Mouse (Mus musculus) T-cell, adult 2 months (primary cell): ENCODE measurements around the gene Cited2.

Experiments
- DNase-seq: peaks from one replicate; pipeline ENCODE4 v3.0.0; 2022; ENCODE audit warnings: low spot score

The Cited2 gene

GRCm38 (mm10) chr10:17723871-17724741 is 1.1 kb downstream of the Cited2 start:
- DNase-seq: peak; percentile 87

GRCm38 (mm10) chr10:17725037-17725584 is 2.1 kb downstream of the Cited2 start:
- DNase-seq: no peak

GRCm38 (mm10) chr10:17725644-17726372 is 2.8 kb downstream of the Cited2 start:
- DNase-seq: no peak

GRCm38 (mm10) chr10:17726373-17726720 is 3.3 kb downstream of the Cited2 start:
- no peak for DNase-seq

GRCm38 (mm10) chr10:17727161-17727925 is 4.3 kb downstream of the Cited2 start:
- DNase-seq: no peak

GRCm38 (mm10) chr10:17727926-17728279 is 4.9 kb downstream of the Cited2 start:
- DNase-seq: peak; percentile 25

- DNase-seq: peak; percentile 58
Measured at GRCm38 (mm10) chr10:17728711-17729110, 5.7 kb downstream of the Cited2 start.

- DNase-seq: no peak
Measured at GRCm38 (mm10) chr10:17729476-17729875, 6.5 kb downstream of the Cited2 start.

- peak; percentile 82 for DNase-seq
Measured at GRCm38 (mm10) chr10:17733057-17733456, 10.0 kb downstream of the Cited2 start.

GRCm38 (mm10) chr10:17742581-17742980 is 19.6 kb downstream of the Cited2 start:
- DNase-seq: no peak

GRCm38 (mm10) chr10:17752478-17752877 is 29.5 kb downstream of the Cited2 start:
- DNase-seq: no peak

GRCm38 (mm10) chr10:17759772-17760171 is 36.8 kb downstream of the Cited2 start:
- no peak for DNase-seq

GRCm38 (mm10) chr10:17760750-17761613 is 38.0 kb downstream of the Cited2 start:
- DNase-seq: no peak

GRCm38 (mm10) chr10:17761652-17762051 is 38.6 kb downstream of the Cited2 start:
- DNase-seq: no peak

- no peak for DNase-seq
Measured at GRCm38 (mm10) chr10:17762946-17763345, 39.9 kb downstream of the Cited2 start.

GRCm38 (mm10) chr10:17769856-17770255 is 46.8 kb downstream of the Cited2 start:
- DNase-seq: no peak

GRCm38 (mm10) chr10:17772364-17772763 is 49.3 kb downstream of the Cited2 start:
- peak; percentile 62 for DNase-seq

GRCm38 (mm10) chr10:17774366-17774765 is 51.3 kb downstream of the Cited2 start:
- DNase-seq: no peak

GRCm38 (mm10) chr10:17775079-17775478 is 52.1 kb downstream of the Cited2 start:
- DNase-seq: peak; percentile 25
